Mouse (Mus musculus) MEL (cell line): ENCODE measurements around the gene Rpl36al. TPM values are rescaled to one million over a fixed set of nuclear protein-coding genes. Genes with fewer than 3 reads are reported as not detected.
"Not testable (repeated sequence)": the region's sequence is repeated elsewhere in the genome, so short reads cannot be mapped to it uniquely, and the experiment has no call there.

Experiments
- DNase-seq: peaks from one replicate; pipeline ENCODE4 v3.0.0; 2011; ENCODE audit warnings: low read depth, low spot score
- H3K27ac ChIP-seq: 2 replicates; pipeline ENCODE4 v1.5.1; 2012; ENCODE audit warnings: low read depth, mild to moderate bottlenecking, control low read depth, low read length, moderate library complexity; ENCODE audit not compliant: control insufficient read depth
- H3K27me3 ChIP-seq, 2 experiments: fragments of 150-350 bp in 1 of 2; sonication (generic) in 1 of 2; 2 replicates each; pipeline ENCODE4 v1.6.1; 2012; ENCODE audit warnings: low read length in 2 of 2, mild to moderate bottlenecking in 2 of 2, improper control_type of control experiment in 1 of 2, moderate library complexity in 1 of 2; ENCODE audit not compliant: insufficient read depth in 2 of 2, control insufficient read depth in 1 of 2
- H3K36me3 ChIP-seq, 2 experiments: 2 replicates each; pipeline ENCODE4 v1.6.1; 2012 to 2014; ENCODE audit warnings: low read length in 2 of 2, improper control_type of control experiment in 1 of 2, inconsistent platforms in 1 of 2, mild to moderate bottlenecking in 1 of 2; ENCODE audit not compliant: insufficient read depth in 2 of 2, control insufficient read depth in 1 of 2
- H3K4me1 ChIP-seq, 2 experiments: fragments of 150-350 bp in 1 of 2; sonication (generic) in 1 of 2; 2 replicates each; pipeline ENCODE4 v1.6.1; 2012; ENCODE audit warnings: low read length in 2 of 2, improper control_type of control experiment in 1 of 2, mild to moderate bottlenecking in 1 of 2; ENCODE audit not compliant: insufficient read depth in 2 of 2, control insufficient read depth in 1 of 2
- H3K4me3 ChIP-seq, 2 experiments: fragments of 150-350 bp in 1 of 2; sonication (generic) in 1 of 2; 2 replicates each; pipeline ENCODE4 v1.5.1; 2012; ENCODE audit warnings: low read depth in 2 of 2, low read length in 2 of 2, mild to moderate bottlenecking in 2 of 2, moderate library complexity in 2 of 2, control low read depth in 1 of 2, improper control_type of control experiment in 1 of 2; ENCODE audit not compliant: control insufficient read depth in 1 of 2, insufficient read depth in 1 of 2
- H3K79me2 ChIP-seq: 2 replicates; pipeline ENCODE4 v1.6.1; 2012; ENCODE audit warnings: mild to moderate bottlenecking, low read length, moderate library complexity; ENCODE audit not compliant: control insufficient read depth, poor library complexity, insufficient read depth
- H3K9ac ChIP-seq: 2 replicates; pipeline ENCODE4 v1.6.1; 2012; ENCODE audit warnings: low read depth, mild to moderate bottlenecking, control low read depth, low read length, moderate library complexity; ENCODE audit not compliant: control insufficient read depth, poor library complexity, severe bottlenecking
- H3K9me3 ChIP-seq: fragments of 150-350 bp; sonication (generic); replicated peaks from 2 replicates; pipeline ENCODE4 v1.6.1; 2012; ENCODE audit warnings: mild to moderate bottlenecking, low read length, improper control_type of control experiment, moderate library complexity; ENCODE audit not compliant: insufficient read depth
- BHLHE40 ChIP-seq: IDR thresholded peaks from 2 replicates; pipeline ENCODE4 v1.6.1; 2012; ENCODE audit warnings: low read depth, mild to moderate bottlenecking, inconsistent platforms, low read length, improper control_type of control experiment, borderline replicate concordance
- CHD1 ChIP-seq: IDR thresholded peaks from 2 replicates; pipeline ENCODE4 v1.6.1; 2012; ENCODE audit warnings: low read depth, mild to moderate bottlenecking, inconsistent platforms, low read length, improper control_type of control experiment
- CTCF ChIP-seq, 3 experiments: IDR thresholded peaks in 2 of 3; conservative IDR thresholded peaks in 1 of 3; 2 replicates each; pipeline ENCODE4 v1.5.1; 2011 to 2012; ENCODE audit warnings: low read length in 3 of 3, low read depth in 2 of 3, mild to moderate bottlenecking in 2 of 3, improper control_type of control experiment in 1 of 3, inconsistent platforms in 1 of 3, mixed read lengths in 1 of 3, moderate library complexity in 1 of 3; ENCODE audit not compliant: control insufficient read depth in 1 of 3, insufficient read depth in 1 of 3, poor library complexity in 1 of 3, severe bottlenecking in 1 of 3
- ELF1 ChIP-seq: IDR thresholded peaks from 2 replicates; pipeline ENCODE4 v1.6.1; 2014; ENCODE audit warnings: low read depth, mild to moderate bottlenecking, inconsistent platforms, low read length, improper control_type of control experiment, moderate library complexity
- EP300 ChIP-seq, 2 experiments: IDR thresholded peaks; 2 replicates each; pipeline ENCODE4 v1.6.1; 2011; ENCODE audit warnings: improper control_type of control experiment in 2 of 2, low read length in 2 of 2, low read depth in 1 of 2, mild to moderate bottlenecking in 1 of 2
- ETS1 ChIP-seq: IDR thresholded peaks from 2 replicates; pipeline ENCODE4 v1.6.1; 2012; ENCODE audit warnings: low read depth, mild to moderate bottlenecking, inconsistent platforms, low read length, improper control_type of control experiment, moderate library complexity
- GABPA ChIP-seq: IDR thresholded peaks from 2 replicates; pipeline ENCODE4 v1.6.1; 2012; ENCODE audit warnings: low read depth, mild to moderate bottlenecking, inconsistent platforms, low read length, improper control_type of control experiment, moderate library complexity
- GATA1 ChIP-seq: IDR thresholded peaks from 2 replicates; pipeline ENCODE4 v1.6.1; 2011; ENCODE audit warnings: low read depth, low read length, improper control_type of control experiment
- HCFC1 ChIP-seq: IDR thresholded peaks from 2 replicates; pipeline ENCODE4 v1.6.1; 2012; ENCODE audit warnings: low read depth, mild to moderate bottlenecking, inconsistent platforms, low read length, improper control_type of control experiment, moderate library complexity
- MAFK ChIP-seq: IDR thresholded peaks from 2 replicates; pipeline ENCODE4 v1.6.1; 2011; ENCODE audit warnings: low read depth, mild to moderate bottlenecking, low read length, improper control_type of control experiment, borderline replicate concordance
- MAX ChIP-seq: IDR thresholded peaks from 2 replicates; pipeline ENCODE4 v1.6.1; 2011; ENCODE audit warnings: low read length, improper control_type of control experiment
- MEF2A ChIP-seq: IDR thresholded peaks from 2 replicates; pipeline ENCODE4 v1.6.1; 2014; ENCODE audit warnings: low read depth, mild to moderate bottlenecking, inconsistent platforms, low read length, improper control_type of control experiment; ENCODE audit not compliant: poor library complexity, insufficient replicate concordance, severe bottlenecking; ENCODE audit errors: extremely low read depth
- MYB ChIP-seq: IDR thresholded peaks from 2 replicates; pipeline ENCODE4 v1.6.1; 2011; ENCODE audit warnings: mild to moderate bottlenecking, low read depth, low read length, improper control_type of control experiment
- MYC ChIP-seq: IDR thresholded peaks from 2 replicates; pipeline ENCODE4 v1.6.1; 2011; ENCODE audit warnings: low read depth, mild to moderate bottlenecking, low read length, improper control_type of control experiment, moderate library complexity
- NELFE ChIP-seq: IDR thresholded peaks from 2 replicates; pipeline ENCODE4 v1.6.1; 2011; ENCODE audit warnings: low read depth, low read length, improper control_type of control experiment
- NRF1 ChIP-seq: IDR thresholded peaks from 2 replicates; pipeline ENCODE4 v1.6.1; 2014; ENCODE audit warnings: low read depth, mild to moderate bottlenecking, inconsistent platforms, low read length, improper control_type of control experiment, moderate library complexity; ENCODE audit not compliant: poor library complexity, insufficient read depth, severe bottlenecking
- POLR2AphosphoS2 ChIP-seq: IDR thresholded peaks from 2 replicates; pipeline ENCODE4 v1.6.1; 2011; ENCODE audit warnings: low read length, improper control_type of control experiment
- POLR2AphosphoS5 ChIP-seq: IDR thresholded peaks from 2 replicates; pipeline ENCODE4 v1.6.1; 2012; ENCODE audit warnings: low read depth, borderline replicate concordance, mild to moderate bottlenecking, inconsistent platforms, low read length, moderate library complexity, mixed read lengths
- SIN3A ChIP-seq: IDR thresholded peaks from 2 replicates; pipeline ENCODE4 v1.6.1; 2012; ENCODE audit warnings: low read length, improper control_type of control experiment, inconsistent platforms
- SMC3 ChIP-seq: IDR thresholded peaks from 2 replicates; pipeline ENCODE4 v1.6.1; 2011; ENCODE audit warnings: low read depth, low read length, improper control_type of control experiment
- TBP ChIP-seq: IDR thresholded peaks from 2 replicates; pipeline ENCODE4 v1.8.0; 2011; ENCODE audit warnings: low read depth, low read length, improper control_type of control experiment
- TCF12 ChIP-seq: IDR thresholded peaks from 2 replicates; pipeline ENCODE4 v1.6.1; 2014; ENCODE audit warnings: low read depth, mild to moderate bottlenecking, inconsistent platforms, low read length, improper control_type of control experiment, moderate library complexity
- UBTF ChIP-seq: IDR thresholded peaks from 2 replicates; pipeline ENCODE4 v1.6.1; 2012; ENCODE audit warnings: low read depth, mild to moderate bottlenecking, inconsistent platforms, low read length, improper control_type of control experiment, moderate library complexity, borderline replicate concordance; ENCODE audit not compliant: insufficient read depth
- USF1 ChIP-seq: IDR thresholded peaks from 2 replicates; pipeline ENCODE4 v1.6.1; 2014; ENCODE audit warnings: low read depth, mild to moderate bottlenecking, inconsistent platforms, low read length, improper control_type of control experiment, moderate library complexity
- USF2 ChIP-seq, 2 experiments: IDR thresholded peaks; 2 replicates each; pipeline ENCODE4 v1.6.1; 2011 to 2012; ENCODE audit warnings: improper control_type of control experiment in 2 of 2, low read length in 2 of 2, borderline replicate concordance in 1 of 2, inconsistent platforms in 1 of 2, low read depth in 1 of 2, mild to moderate bottlenecking in 1 of 2; ENCODE audit not compliant: insufficient read depth in 1 of 2
- ZC3H11A ChIP-seq: IDR thresholded peaks from 2 replicates; pipeline ENCODE4 v1.6.1; 2012; ENCODE audit warnings: low read depth, mild to moderate bottlenecking, inconsistent platforms, low read length, improper control_type of control experiment
- ZKSCAN1 ChIP-seq: IDR thresholded peaks from 2 replicates; pipeline ENCODE4 v1.6.1; 2012; ENCODE audit warnings: low read depth, mild to moderate bottlenecking, inconsistent platforms, low read length, improper control_type of control experiment, moderate library complexity
- ZNF384 ChIP-seq: IDR thresholded peaks from 2 replicates; pipeline ENCODE4 v1.6.1; 2012; ENCODE audit warnings: low read depth, mild to moderate bottlenecking, inconsistent platforms, low read length, improper control_type of control experiment
- polyA plus RNA-seq, 2 experiments: library from polyadenylated mRNA; stranded (reverse) in 1 of 2; unstranded in 1 of 2; fragments of >175 nt in 1 of 2; fragments of >200 nt in 1 of 2; gene quantifications; 2 replicates each; pipeline versions ENCODE4 v1.2.1 to v1.2.4; 2012; ENCODE audit warnings: low replicate concordance in 2 of 2, low read depth in 1 of 2; ENCODE audit not compliant: insufficient read length in 2 of 2, insufficient read depth in 1 of 2, missing spikeins in 1 of 2
- total RNA-seq: library from RNA; depleted of rRNA; stranded (reverse); fragments of 300-350 nt; gene quantifications from 2 replicates; pipeline ENCODE4 v1.2.3, GENCODE M21; 2012

Gene Rpl36al
- total and polyA plus RNA-seq, 3 experiments: 696 to 1,318 TPM; not detected in 1

DNA sequence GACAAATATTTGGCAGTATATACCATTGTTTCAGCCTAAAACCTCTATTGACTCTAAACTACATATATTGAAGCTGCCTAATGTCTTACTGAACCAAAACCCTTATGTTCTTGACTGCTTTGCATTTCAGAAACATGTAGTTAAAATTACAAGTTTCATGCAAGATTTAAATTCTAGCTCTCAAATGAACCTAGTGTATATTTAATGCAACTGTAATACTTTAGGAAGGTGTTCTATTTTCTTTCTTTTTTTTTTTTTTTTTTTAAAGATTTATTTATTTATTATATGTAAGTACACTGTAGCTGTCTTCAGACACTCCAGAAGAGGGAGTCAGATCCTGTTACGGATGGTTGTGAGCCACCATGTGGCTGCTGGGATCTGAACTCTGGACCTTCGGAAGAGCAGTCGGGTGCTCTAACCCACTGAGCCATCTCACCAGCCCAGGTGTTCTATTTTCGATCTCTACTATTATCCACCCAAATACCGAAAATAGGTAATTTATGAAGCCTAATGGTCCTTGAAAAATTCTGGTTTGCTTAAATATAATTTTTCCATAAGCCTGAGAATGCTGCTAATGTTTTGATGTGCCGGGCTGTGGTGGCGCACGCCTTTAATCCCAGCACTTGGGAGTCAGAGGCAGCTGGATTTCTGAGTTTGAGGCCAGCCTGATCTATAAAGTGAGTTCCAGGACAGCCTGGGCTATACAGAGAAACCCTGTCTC, 16.9 kb downstream of the Rpl36al start:
- H3K36me3 ChIP-seq: peaks cover 0 to 28% of the 10 kb centered on the region in 2 experiments; a peak in 3 of 4 replicates
- H3K9me3 ChIP-seq, H3K27ac ChIP-seq, H3K27me3 ChIP-seq: not testable (repeated sequence)
- peak; percentile 37 for DNase-seq
- H3K9ac ChIP-seq: peak overlapping the region; percentile 84; the same call in 1 of the 2 replicates
- H3K4me1 ChIP-seq: peaks cover 2 to 18% of the 10 kb centered on the region in 2 experiments; a peak in 3 of 4 replicates
- TF ChIP-seq TBP: peak; percentile 96
- TF ChIP-seq ZNF384: peak; percentile 65; the same call in 1 of the 2 replicates
- H3K79me2 ChIP-seq: peaks cover 11% of the 10 kb centered on the region
- peak overlapping the region; percentile 21 to 70; a peak in 3 of 4 replicates for H3K4me3 ChIP-seq

DNA sequence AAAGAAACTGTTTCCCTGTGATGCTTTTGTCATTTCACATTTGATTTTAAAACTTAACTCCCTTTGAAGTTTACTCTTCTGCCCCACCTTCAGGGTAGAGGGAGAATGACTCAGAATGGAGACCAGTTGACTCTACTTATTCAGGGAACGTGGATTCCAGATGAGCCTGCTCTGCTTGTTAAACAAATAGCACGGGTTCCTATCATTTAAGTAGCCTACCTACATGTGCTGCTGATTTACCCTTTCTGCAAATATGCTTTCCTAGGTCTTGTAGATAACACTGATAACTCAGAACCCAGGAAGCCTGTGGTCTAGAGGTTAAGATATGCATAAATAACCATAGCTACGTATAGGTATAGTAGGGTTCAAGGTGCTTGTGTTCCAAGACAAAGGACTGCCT, 19.0 kb downstream of the Rpl36al start:
- H3K9me3 ChIP-seq: no peaks in the 10 kb centered on the region
- peak overlapping the region in 1 of 2 experiments; percentile 2; a peak in 2 of 4 replicates for H3K4me3 ChIP-seq
- peaks cover 7% of the 10 kb centered on the region for H3K79me2 ChIP-seq
- H3K4me1 ChIP-seq: peaks cover 2 to 18% of the 10 kb centered on the region in 2 experiments; a peak in 3 of 4 replicates
- peak; percentile 73 for DNase-seq
- no peaks in the 10 kb centered on the region for H3K27me3 ChIP-seq
- no peak overlapping the region for H3K27ac ChIP-seq
- H3K36me3 ChIP-seq: peaks cover 0 to 25% of the 10 kb centered on the region in 2 experiments; a peak in 2 of 4 replicates
- no peak overlapping the region for H3K9ac ChIP-seq
- TF ChIP-seq POLR2AphosphoS2 (no peak), MYC (0 out of 2 replicates have a peak, but pooled peaks have one; percentile 27), ELF1 (no peak), USF1 (no peak), CTCF (IDR thresholded peaks at IDR 0.05 in 2 of 3, conservative IDR thresholded peaks at IDR 0.05 in 1 of 3; ENCODE audit: control insufficient read depth in 1 of 3, insufficient read depth in 1 of 3, low read depth in 2 of 3, low read length in 3 of 3, poor library complexity in 1 of 3, severe bottlenecking in 1 of 3) (peak in 2 of 3 experiments; percentile 15 to 24; a peak in 2 of 6 replicates), SMC3 (no peak), GABPA (no peak), TCF12 (peak; percentile 59), ETS1 (peak; percentile 64), NELFE (no peak), MAFK (no peak), EP300 (IDR thresholded peaks at IDR 0.05; ENCODE audit: low read depth in 1 of 2, low read length in 2 of 2) (peak; percentile 22 to 67; a peak in 1 of 4 replicates), CHD1 (no peak), UBTF (no peak), ZNF384 (no peak), ZKSCAN1 (no peak), POLR2AphosphoS5 (no peak), TBP (no peak), GATA1 (peak; percentile 81), SIN3A (peak; percentile 49), HCFC1 (no peak), NRF1 (no peak), USF2 (IDR thresholded peaks at IDR 0.05; ENCODE audit: borderline replicate concordance in 1 of 2, insufficient read depth in 1 of 2, low read depth in 1 of 2, low read length in 2 of 2) (no peak), MEF2A (no peak), BHLHE40 (peak; percentile 33; the same call in 1 of the 2 replicates), MAX (peak; percentile 39; the same call in 1 of the 2 replicates), ZC3H11A (no peak), MYB (no peak)
